Mouse (Mus musculus) neural tube, embryonic 13.5 days (tissue): ENCODE data around the gene Abhd6. TPM values are rescaled to one million over a fixed set of nuclear protein-coding genes. Genes with fewer than 3 reads are reported as not detected.

Experiments used
- ATAC-seq: fragments of 200-750 bp; cut with Nextera tagmentation; 2 replicates; pipeline ENCODE4 v1.8.0; 2017; ENCODE audit warnings: low read depth, mild to moderate bottlenecking, moderate TSS enrichment, moderate library complexity
- H3K27ac ChIP-seq: fragments of 300-500 bp; sonication (generic); replicated peaks from 2 replicates; pipeline ENCODE4 v1.5.1; 2015; ENCODE audit warnings: moderate library complexity, mild to moderate bottlenecking, inconsistent platforms
- H3K27me3 ChIP-seq: fragments of 300-500 bp; sonication (generic); 2 replicates; pipeline ENCODE4 v1.6.1; 2015; ENCODE audit warnings: mild to moderate bottlenecking, inconsistent platforms
- H3K36me3 ChIP-seq: fragments of 300-500 bp; sonication (generic); 2 replicates; pipeline ENCODE4 v1.6.1; 2015; ENCODE audit warnings: mild to moderate bottlenecking, inconsistent platforms
- H3K4me1 ChIP-seq: fragments of 300-500 bp; sonication (generic); replicated peaks from 2 replicates; pipeline ENCODE4 v1.6.1; 2015; ENCODE audit warnings: inconsistent platforms
- H3K4me2 ChIP-seq: fragments of 300-500 bp; sonication (generic); 2 replicates; pipeline ENCODE4 v1.6.1; 2015; ENCODE audit warnings: inconsistent platforms, mild to moderate bottlenecking, moderate library complexity
- H3K4me3 ChIP-seq: fragments of 300-500 bp; sonication (generic); 2 replicates; pipeline ENCODE4 v1.5.1; 2015; ENCODE audit warnings: mild to moderate bottlenecking, inconsistent platforms
- H3K9ac ChIP-seq: fragments of 300-500 bp; sonication (generic); 2 replicates; pipeline ENCODE4 v1.6.1; 2015; ENCODE audit warnings: moderate library complexity, mild to moderate bottlenecking, inconsistent platforms
- H3K9me3 ChIP-seq: fragments of 300-500 bp; sonication (generic); 2 replicates; pipeline ENCODE4 v1.6.1; 2016; ENCODE audit warnings: inconsistent platforms
- WGBS: fragments of 180-500 bp; shearing (Covaris S2); methylation state at CpG from one replicate; pipeline ENCODE4 v1.1.7; 2015; 5-methylcytosine and 5-hydroxymethylcytosine counted together
- polyA plus RNA-seq: library from polyadenylated mRNA; unstranded; fragments of >200 nt; fragmentation: Nextera tagmentation; extraction: Ambion mirVana; gene quantifications from 2 replicates; pipeline ENCODE4 v1.2.1, GENCODE M21; 2015

The Abhd6 gene
- polyA plus RNA-seq = 26.5 and 28.1 TPM in 2 replicates

DNA sequence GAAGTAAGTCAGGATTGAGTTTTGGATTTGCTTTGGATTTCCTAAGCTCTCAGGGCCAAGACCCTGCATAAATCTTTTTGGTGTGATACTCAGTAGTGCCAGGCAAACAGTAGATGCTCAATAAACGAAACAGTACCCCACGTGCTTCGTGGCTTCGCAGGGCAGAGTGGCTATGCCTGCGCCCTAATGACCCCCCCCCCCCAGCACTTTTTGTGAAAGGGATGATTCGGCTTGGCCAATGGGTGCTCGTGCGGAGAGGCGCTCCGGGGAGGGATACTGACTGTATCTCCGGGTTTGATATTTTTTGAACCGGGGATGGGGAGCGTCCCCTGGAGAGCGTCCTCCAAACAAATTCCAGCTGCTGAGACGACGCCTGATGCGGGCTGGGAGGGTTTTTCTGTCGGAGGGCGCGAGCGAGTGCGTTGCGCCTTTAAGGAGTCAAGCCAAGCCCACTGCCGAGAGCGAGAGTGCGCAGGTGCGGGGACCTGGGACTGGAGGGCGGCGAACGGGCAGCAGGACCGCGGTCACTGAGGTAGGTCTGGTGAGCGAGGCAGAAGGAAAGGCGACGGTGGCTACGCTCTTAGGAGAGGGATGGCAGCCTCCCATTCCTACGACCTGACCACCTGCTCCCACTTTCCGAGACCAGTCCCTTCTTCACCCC is at the start of gene Abhd6:
Gene Abhd6, plus strand, starts transcription at position 471 of the 661 bp plus-strand sequence.
- Histone ChIP-seq H3K4me3 (peak within 1 kb of the TSS; percentile 57), H3K9me3 (no peaks in the 10 kb centered on the region), H3K4me2 (peak within 1 kb of the TSS; percentile 75), H3K27me3 (peaks cover 38% of the 10 kb centered on the region), H3K9ac (peak within 1 kb of the TSS; percentile 75), H3K4me1 (peaks cover 21% of the 10 kb centered on the region), H3K36me3 (no peaks in the 10 kb centered on the region), H3K27ac (peak within 1 kb of the TSS; percentile 68)
- ATAC-seq = peak; percentile 93
- WGBS = 1% methylated on average over 38 of the region's 38 CpGs

DNA sequence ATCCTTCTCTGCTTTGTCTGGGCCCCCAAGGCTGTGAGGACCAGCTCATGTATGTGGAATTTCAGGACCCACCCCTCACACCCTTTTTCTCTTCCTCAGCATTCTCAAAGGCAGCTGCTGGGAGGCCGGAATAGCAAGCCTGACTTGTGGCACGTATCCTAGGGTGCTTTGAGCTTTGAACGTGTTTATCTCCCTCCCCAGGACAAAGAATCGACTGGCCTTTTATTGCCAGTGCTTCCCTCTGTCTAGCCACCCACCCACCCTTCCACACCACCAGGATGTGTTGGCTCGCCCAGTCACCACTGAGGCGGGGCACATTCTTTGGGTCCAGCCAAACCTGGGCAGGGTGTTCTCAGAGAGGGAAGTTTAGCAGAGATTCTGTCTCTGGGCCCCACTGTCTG is 48.6 kb upstream of the Abhd6 start:
- Histone ChIP-seq H3K36me3 (peaks cover 29% of the 10 kb centered on the region), H3K4me2 (no peak overlapping the region), H3K9ac (no peak overlapping the region), H3K27ac (peak overlapping the region; percentile 14), H3K9me3 (no peaks in the 10 kb centered on the region), H3K27me3 (no peaks in the 10 kb centered on the region), H3K4me3 (no peak overlapping the region), H3K4me1 (peaks cover 17% of the 10 kb centered on the region)
- 15% methylated on average over 6 of the region's 6 CpGs for whole genome bisulfite sequencing
- ATAC-seq = peak; percentile 17; the same call in 1 of the 2 replicates

DNA sequence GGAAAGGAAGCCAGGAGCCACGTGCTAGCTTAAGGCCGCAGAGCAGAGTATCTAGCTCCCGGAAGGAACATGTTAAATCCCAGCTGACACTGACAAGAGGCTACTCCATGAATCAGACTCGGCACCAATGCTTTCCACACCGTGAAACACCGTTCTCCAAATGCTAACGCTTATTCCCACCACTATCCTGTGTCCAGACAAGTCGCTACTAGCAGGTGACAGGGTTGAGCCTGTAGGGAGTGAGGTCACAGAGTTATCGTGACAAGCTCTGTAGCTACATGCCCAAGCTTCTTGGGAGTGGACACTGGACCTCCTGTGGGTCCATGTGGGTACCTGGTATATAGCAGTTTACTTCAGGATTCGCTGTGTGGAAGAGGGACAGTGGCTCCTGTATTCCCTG is 46.3 kb upstream of the Abhd6 start:
- 80% methylated on average over 10 of the region's 10 CpGs for WGBS
- Histone ChIP-seq H3K9me3 (no peaks in the 10 kb centered on the region), H3K4me2 (no peak overlapping the region), H3K27me3 (no peaks in the 10 kb centered on the region), H3K9ac (no peak overlapping the region), H3K4me3 (no peak overlapping the region), H3K36me3 (peaks cover 6% of the 10 kb centered on the region), H3K4me1 (peaks cover 25% of the 10 kb centered on the region), H3K27ac (no peak overlapping the region)
- ATAC-seq = no peak

DNA sequence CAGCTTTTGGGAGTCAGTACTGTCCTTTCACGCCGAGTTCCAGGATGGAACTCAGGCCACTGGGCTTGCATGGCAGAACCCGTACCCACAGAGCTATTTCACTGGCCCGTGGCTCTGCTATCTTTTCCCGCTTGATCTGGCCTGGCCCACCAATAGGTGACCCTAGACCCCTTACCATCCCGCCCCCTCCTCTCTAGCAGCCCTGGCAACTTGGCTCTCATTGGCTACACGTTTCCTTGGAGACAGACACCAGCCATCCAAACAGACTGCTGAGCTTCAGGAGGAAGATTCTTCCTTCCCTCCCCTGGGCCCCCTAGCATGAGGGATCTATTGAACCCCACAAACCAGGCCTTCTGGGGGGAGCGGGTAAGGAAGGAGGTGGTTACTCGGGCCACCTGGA is 45.7 kb upstream of the Abhd6 start, which contains the start of gene Gm45521:
Gene Gm45521, plus strand, starts transcription at position 240 of the 400 bp plus-strand sequence.
- 48% methylated on average over 9 of the region's 9 CpGs for WGBS
- H3K4me3 ChIP-seq = no peak within 1 kb of the TSS
- H3K9me3 ChIP-seq = no peaks in the 10 kb centered on the region
- H3K9ac ChIP-seq = no peak within 1 kb of the TSS
- ATAC-seq = no peak; the same call in 1 of the 2 replicates
- H3K4me2 ChIP-seq = no peak within 1 kb of the TSS
- no peaks in the 10 kb centered on the region for H3K27me3 ChIP-seq
- H3K36me3 ChIP-seq = 0 out of 2 replicates have a peak, but pooled peaks cover under 1% of the 10 kb centered on the region
- H3K27ac ChIP-seq = no peak within 1 kb of the TSS
- H3K4me1 ChIP-seq = peaks cover 31% of the 10 kb centered on the region

DNA sequence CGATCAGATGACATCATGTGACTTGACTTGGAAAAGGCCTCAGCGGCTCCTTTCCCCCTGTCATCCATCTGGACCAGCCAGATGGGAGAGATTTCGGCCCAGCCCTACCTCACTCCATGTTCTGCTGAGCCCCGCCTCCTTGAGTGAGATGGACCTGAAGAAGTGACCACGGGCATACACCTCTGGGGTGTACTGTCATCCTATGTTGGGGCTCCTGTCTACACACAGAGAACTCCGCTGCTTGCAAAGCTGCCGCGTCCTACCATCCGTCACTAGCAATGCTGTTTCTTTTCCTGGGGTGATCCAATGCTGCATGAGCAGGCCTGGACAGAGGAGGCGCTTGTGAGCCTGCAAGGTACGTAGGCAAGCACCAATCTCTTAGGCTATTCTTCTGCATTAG is 42.1 kb upstream of the Abhd6 start:
- 60% methylated on average over 11 of the region's 11 CpGs for WGBS
- Histone ChIP-seq H3K27ac (no peak overlapping the region), H3K4me3 (no peak overlapping the region), H3K9ac (no peak overlapping the region), H3K4me1 (peaks cover 21% of the 10 kb centered on the region), H3K9me3 (no peaks in the 10 kb centered on the region), H3K4me2 (no peak overlapping the region), H3K36me3 (no peaks in the 10 kb centered on the region), H3K27me3 (no peaks in the 10 kb centered on the region)
- no peak for ATAC-seq

DNA sequence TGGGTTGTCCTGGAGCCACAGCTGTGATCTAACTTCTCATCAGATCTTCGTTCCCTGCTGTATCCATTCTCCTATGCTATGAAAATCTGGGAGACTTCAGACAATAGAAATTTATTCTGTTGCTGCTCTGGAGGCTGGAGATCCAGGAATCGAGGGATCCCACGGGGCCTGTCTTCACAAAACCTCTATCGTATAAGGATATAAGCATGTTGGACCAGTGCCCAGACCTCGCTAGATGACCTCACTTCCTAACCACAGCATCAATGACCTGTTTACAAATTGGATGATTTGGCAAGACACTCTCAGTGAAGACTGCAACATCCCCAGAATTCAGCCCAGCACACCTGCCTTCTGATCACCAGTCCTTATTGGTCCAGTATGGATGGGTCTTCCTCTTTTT is 41.0 kb upstream of the Abhd6 start:
- H3K4me3 ChIP-seq = no peak overlapping the region
- H3K36me3 ChIP-seq = no peaks in the 10 kb centered on the region
- ATAC-seq = no peak
- no peak overlapping the region; the same call in 1 of the 2 replicates for H3K27ac ChIP-seq
- no peak overlapping the region for H3K4me2 ChIP-seq
- H3K4me1 ChIP-seq = peaks cover 21% of the 10 kb centered on the region
- H3K27me3 ChIP-seq = no peaks in the 10 kb centered on the region
- H3K9ac ChIP-seq = no peak overlapping the region
- WGBS = 60% methylated on average over 5 of the region's 5 CpGs
- H3K9me3 ChIP-seq = no peaks in the 10 kb centered on the region

DNA sequence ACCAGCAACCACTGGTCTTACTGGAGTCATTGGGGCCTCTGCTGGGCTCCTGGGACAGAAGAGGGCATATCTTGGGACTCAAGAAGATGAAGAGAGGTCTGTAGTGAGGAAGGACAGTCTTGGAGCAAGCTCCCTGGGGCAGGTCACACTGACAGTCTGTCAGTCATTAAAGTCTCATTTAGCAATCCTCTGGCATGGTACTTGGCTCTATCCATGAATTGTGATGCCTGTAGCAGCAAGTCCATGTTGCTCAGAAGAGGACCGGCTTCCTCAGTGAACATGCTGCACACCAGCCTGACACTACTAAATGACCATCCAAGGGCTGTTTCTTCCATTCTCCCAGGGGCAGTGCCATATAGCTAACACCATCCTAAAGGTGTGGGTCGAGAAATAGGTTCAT is 40.1 kb upstream of the Abhd6 start:
- Histone ChIP-seq H3K4me2 (no peak overlapping the region), H3K36me3 (no peaks in the 10 kb centered on the region), H3K9ac (no peak overlapping the region), H3K27me3 (no peaks in the 10 kb centered on the region), H3K27ac (no peak overlapping the region), H3K9me3 (no peaks in the 10 kb centered on the region), H3K4me1 (peaks cover 14% of the 10 kb centered on the region; the same call in 1 of the 2 replicates), H3K4me3 (no peak overlapping the region)
- ATAC-seq = no peak
- 83% methylated on average over 2 of the region's 2 CpGs for WGBS

DNA sequence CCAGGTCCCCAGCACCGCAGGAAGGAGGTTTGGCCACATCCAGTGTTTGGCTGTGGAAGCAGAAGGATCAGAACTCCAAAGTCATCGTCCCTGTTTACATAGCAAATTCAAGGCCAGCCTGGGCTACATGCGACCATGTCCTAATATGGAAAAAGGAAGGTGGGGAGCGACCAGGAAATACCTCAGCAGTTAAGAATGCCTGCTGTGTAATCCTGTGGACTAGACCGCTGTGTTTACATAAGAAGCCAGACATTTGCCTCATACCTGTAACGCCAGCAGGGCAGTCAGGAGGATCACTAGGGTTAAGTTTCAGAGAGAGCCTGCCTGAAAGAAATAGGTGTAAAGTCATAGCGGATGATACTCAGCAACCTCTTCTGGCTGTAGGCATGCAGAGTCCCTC is 39.5 kb upstream of the Abhd6 start:
- no peak overlapping the region for H3K4me2 ChIP-seq
- peaks cover 14% of the 10 kb centered on the region; the same call in 1 of the 2 replicates for H3K4me1 ChIP-seq
- H3K9ac ChIP-seq = no peak overlapping the region
- no peaks in the 10 kb centered on the region for H3K27me3 ChIP-seq
- no peak overlapping the region for H3K4me3 ChIP-seq
- no peaks in the 10 kb centered on the region for H3K9me3 ChIP-seq
- no peaks in the 10 kb centered on the region for H3K36me3 ChIP-seq
- ATAC-seq = no peak
- 72% methylated on average over 7 of the region's 7 CpGs for WGBS
- no peak overlapping the region for H3K27ac ChIP-seq

DNA sequence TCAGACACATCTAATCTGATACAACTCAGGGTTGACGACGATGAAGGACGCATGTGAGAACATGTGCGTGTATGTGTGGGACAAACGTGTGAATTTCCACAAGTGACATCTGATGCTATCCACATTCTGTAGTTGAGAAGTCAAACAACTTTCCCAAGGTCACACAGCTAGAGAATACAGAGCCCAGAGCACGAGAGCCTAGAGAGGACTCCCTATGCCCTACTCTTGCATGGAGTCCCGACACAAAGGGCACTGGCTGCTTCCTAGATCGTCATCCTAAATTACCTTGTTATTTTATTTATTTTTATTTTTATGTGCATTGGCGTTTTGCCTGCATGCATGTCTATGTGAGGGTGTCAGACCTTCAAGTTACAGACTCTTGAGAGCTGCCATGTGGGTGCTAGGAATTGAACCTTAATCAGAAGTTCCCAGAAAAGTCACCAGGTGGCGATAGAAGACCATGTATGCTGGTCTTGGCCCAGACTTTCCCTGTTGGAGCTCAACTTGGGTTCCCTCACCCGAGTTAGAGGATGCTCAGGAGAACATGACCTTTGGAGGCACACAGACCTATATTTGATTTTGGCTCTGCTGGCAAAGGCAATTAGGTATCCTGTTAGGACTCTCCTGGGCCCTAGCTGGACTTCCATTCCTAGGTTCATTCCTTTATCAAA is 38.3 kb upstream of the Abhd6 start:
- Histone ChIP-seq H3K27me3 (no peaks in the 10 kb centered on the region), H3K4me2 (no peak overlapping the region), H3K4me1 (peaks cover 14% of the 10 kb centered on the region; the same call in 1 of the 2 replicates), H3K9me3 (no peaks in the 10 kb centered on the region), H3K36me3 (no peaks in the 10 kb centered on the region), H3K27ac (no peak overlapping the region), H3K9ac (no peak overlapping the region), H3K4me3 (no peak overlapping the region)
- ATAC-seq = peak; percentile 81; the same call in 1 of the 2 replicates
- 56% methylated on average over 11 of the region's 11 CpGs for WGBS

DNA sequence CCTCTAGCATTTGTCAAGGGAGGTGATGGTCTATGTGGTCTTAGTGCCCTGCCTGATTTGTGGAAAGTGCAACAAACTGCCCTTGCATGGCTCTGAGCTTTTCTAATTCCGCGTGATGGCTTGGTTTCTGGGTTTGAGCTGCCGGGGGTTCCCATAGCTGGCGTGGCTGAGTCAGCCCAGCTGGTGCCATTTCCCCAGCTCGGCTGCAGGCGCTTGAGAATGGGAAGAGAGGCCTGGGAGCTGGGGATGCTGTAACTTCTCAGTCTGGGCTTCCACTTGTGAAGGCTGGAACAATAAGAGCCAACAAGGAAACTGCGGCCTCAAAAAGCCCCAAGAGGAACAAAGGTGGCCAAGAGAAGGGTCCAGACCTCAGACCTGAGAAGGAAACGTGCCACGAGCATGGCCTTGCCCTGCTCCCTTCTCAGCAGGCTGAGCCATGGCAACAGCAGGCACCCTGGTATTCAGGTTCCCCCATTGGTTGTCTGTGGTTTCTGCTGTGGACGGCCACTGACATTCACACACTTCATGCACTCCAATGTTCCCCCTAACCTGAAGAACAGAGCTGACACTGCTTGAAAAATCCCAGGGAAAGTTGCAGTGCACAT is 30.7 kb upstream of the Abhd6 start:
- Histone ChIP-seq H3K9ac (no peak overlapping the region), H3K9me3 (no peaks in the 10 kb centered on the region), H3K27ac (no peak overlapping the region), H3K4me1 (no peaks in the 10 kb centered on the region), H3K27me3 (no peaks in the 10 kb centered on the region), H3K4me3 (no peak overlapping the region), H3K36me3 (no peaks in the 10 kb centered on the region), H3K4me2 (no peak overlapping the region)
- 72% methylated on average over 10 of the region's 10 CpGs for WGBS
- ATAC-seq = no peak

DNA sequence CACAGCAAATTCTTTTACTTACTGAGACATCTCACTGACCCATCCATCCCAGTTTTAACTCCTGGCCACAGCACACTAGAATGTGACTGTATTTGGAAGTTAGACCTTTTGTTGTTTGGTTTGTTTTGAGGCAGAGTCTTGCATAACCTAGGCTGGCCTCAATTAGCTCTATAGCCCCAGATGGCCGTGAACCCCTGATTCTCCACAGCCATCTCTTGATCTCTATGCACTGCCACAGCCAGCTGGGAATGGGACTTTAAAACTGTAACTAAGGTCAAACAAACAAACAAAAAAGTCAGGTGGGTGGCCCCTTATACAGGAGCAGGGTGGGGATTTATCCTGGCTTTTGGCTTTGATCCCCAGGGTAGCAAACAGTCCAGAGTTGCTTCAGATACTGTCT is 28.1 kb upstream of the Abhd6 start:
- no peaks in the 10 kb centered on the region for H3K9me3 ChIP-seq
- no peaks in the 10 kb centered on the region for H3K27me3 ChIP-seq
- no peak overlapping the region for H3K9ac ChIP-seq
- H3K36me3 ChIP-seq = no peaks in the 10 kb centered on the region
- H3K4me2 ChIP-seq = no peak overlapping the region
- H3K27ac ChIP-seq = no peak overlapping the region
- 91% methylated on average over 1 of the region's 1 CpGs for WGBS
- ATAC-seq = no peak
- H3K4me3 ChIP-seq = no peak overlapping the region
- no peaks in the 10 kb centered on the region for H3K4me1 ChIP-seq

DNA sequence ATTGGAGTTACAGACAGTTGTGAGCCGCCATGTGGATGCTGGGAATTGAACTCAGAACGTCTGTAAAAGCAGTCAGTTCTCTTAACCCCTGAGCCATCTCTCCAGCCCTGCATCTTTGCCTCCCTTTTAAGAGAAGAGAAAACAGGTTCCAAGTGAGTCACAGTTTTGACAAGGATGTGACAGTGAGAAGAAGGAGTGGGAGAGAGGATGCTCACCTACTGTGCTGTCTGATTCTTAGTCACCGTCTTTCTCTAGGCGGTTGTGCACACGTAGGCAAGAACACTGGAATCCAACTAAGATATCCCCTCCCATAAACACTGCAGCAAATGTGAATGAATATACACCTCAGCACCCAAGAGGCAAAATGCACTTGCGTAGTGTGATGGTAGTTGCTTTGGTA is 27.5 kb upstream of the Abhd6 start:
- WGBS = 86% methylated on average over 6 of the region's 6 CpGs
- Histone ChIP-seq H3K4me3 (no peak overlapping the region), H3K36me3 (no peaks in the 10 kb centered on the region), H3K4me1 (no peaks in the 10 kb centered on the region), H3K9ac (no peak overlapping the region), H3K4me2 (no peak overlapping the region), H3K9me3 (no peaks in the 10 kb centered on the region), H3K27me3 (no peaks in the 10 kb centered on the region), H3K27ac (no peak overlapping the region)
- no peak for ATAC-seq
